Mouse (Mus musculus) T-helper 17 cell (primary cell): Measurements from ENCODE around the gene Trim29.

Experiments
- in situ Hi-C, 2 experiments: fragments of 300-600 bp; cut with MboI, MseI; formaldehyde crosslinking; loops; 1 replicate in 1 of 2; 2 replicates in 1 of 2; pipeline ENCODE4 v1.15.1; 2025; ENCODE audit warnings: high pct_unique_total_duplicates in 2 of 2

The Trim29 gene

GRCm38 (mm10) chr9:43310538-43310937, at the start of gene Trim29:
Trim29 (plus strand) TSS chr9:43310848.
- in situ Hi-C loops = no loop called here

GRCm38 (mm10) chr9:43261124-43261907, 49.3 kb upstream of the Trim29 start:
- in situ Hi-C loops = loop anchor here in 1 of 2 experiments (25.0 kb wide), 1 partner anchor 1151 kb away; the partner anchor contains the start of genes Ccdc84, Rps25 and Trappc4

- in situ Hi-C loops = loop anchor here in 1 of 2 experiments (25.0 kb wide), 1 partner anchor 1150 kb away; the partner anchor contains the start of genes Ccdc84, Rps25 and Trappc4
Observed at GRCm38 (mm10) chr9:43261941-43262340, 48.7 kb upstream of the Trim29 start.

- in situ Hi-C loops = loop anchor here in 1 of 2 experiments (25.0 kb wide), 1 partner anchor 1150 kb away; the partner anchor contains the start of genes Ccdc84, Rps25 and Trappc4
Observed at GRCm38 (mm10) chr9:43262390-43262789, 48.3 kb upstream of the Trim29 start.

- in situ Hi-C loops = loop anchor here in 1 of 2 experiments (25.0 kb wide), 1 partner anchor 1149 kb away; the partner anchor contains the start of genes Ccdc84, Rps25 and Trappc4
Observed at GRCm38 (mm10) chr9:43262811-43263550, 47.7 kb upstream of the Trim29 start.

- in situ Hi-C loops = loop anchor here in 1 of 2 experiments (25.0 kb wide), 1 partner anchor 1148 kb away; the partner anchor contains the start of genes Ccdc84, Rps25 and Trappc4
Observed at GRCm38 (mm10) chr9:43263946-43264451, 46.6 kb upstream of the Trim29 start.

GRCm38 (mm10) chr9:43265194-43265593, 45.5 kb upstream of the Trim29 start:
- in situ Hi-C loops = loop anchor here in 1 of 2 experiments (25.0 kb wide), 1 partner anchor 1147 kb away; the partner anchor contains the start of genes Ccdc84, Rps25 and Trappc4

- in situ Hi-C loops = loop anchor here in 1 of 2 experiments (25.0 kb wide), 1 partner anchor 1145 kb away; the partner anchor contains the start of genes Ccdc84, Rps25 and Trappc4
Observed at GRCm38 (mm10) chr9:43267357-43267756, 43.3 kb upstream of the Trim29 start.

- in situ Hi-C loops = loop anchor here in 1 of 2 experiments (25.0 kb wide), 1 partner anchor 1143 kb away; the partner anchor contains the start of genes Ccdc84, Rps25 and Trappc4
Observed at GRCm38 (mm10) chr9:43269166-43269565, 41.5 kb upstream of the Trim29 start.

- in situ Hi-C loops = loop anchor here in 1 of 2 experiments (25.0 kb wide), 1 partner anchor 1142 kb away; the partner anchor contains the start of genes Ccdc84, Rps25 and Trappc4
Observed at GRCm38 (mm10) chr9:43270723-43271252, 39.9 kb upstream of the Trim29 start.

GRCm38 (mm10) chr9:43271761-43272518, 38.7 kb upstream of the Trim29 start:
- in situ Hi-C loops = loop anchor here in 1 of 2 experiments (25.0 kb wide), 1 partner anchor 1140 kb away; the partner anchor contains the start of genes Ccdc84, Rps25 and Trappc4

- in situ Hi-C loops = loop anchor here in 1 of 2 experiments (25.0 kb wide), 1 partner anchor 1139 kb away; the partner anchor contains the start of genes Ccdc84, Rps25 and Trappc4
Observed at GRCm38 (mm10) chr9:43273735-43274134, 36.9 kb upstream of the Trim29 start.

GRCm38 (mm10) chr9:43284284-43284683, 26.4 kb upstream of the Trim29 start:
- in situ Hi-C loops = loop anchor here in 1 of 2 experiments (5.0 kb wide), 1 partner anchor 287 kb away; no protein-coding TSS in a partner anchor

- in situ Hi-C loops = loop anchor here (5.0 kb wide), 3 partner anchors 63 to 148 kb away; no protein-coding TSS in a partner anchor
Observed at GRCm38 (mm10) chr9:43285281-43285680, 25.4 kb upstream of the Trim29 start.

GRCm38 (mm10) chr9:43286870-43287269, 23.8 kb upstream of the Trim29 start:
- in situ Hi-C loops = loop anchor here (5.0 kb wide), 3 partner anchors 65 to 150 kb away; no protein-coding TSS in a partner anchor

- in situ Hi-C loops = no loop called here
Observed at GRCm38 (mm10) chr9:43293058-43293457, 17.6 kb upstream of the Trim29 start.

GRCm38 (mm10) chr9:43300394-43300793, 10.3 kb upstream of the Trim29 start:
- in situ Hi-C loops = no loop called here

GRCm38 (mm10) chr9:43302989-43303388, 7.7 kb upstream of the Trim29 start:
- in situ Hi-C loops = no loop called here

- in situ Hi-C loops = no loop called here
Observed at GRCm38 (mm10) chr9:43305882-43306281, 4.8 kb upstream of the Trim29 start.
